Comparison of ENCODE assay signal across 10 mouse cellular contexts in the genomic region with DNA sequence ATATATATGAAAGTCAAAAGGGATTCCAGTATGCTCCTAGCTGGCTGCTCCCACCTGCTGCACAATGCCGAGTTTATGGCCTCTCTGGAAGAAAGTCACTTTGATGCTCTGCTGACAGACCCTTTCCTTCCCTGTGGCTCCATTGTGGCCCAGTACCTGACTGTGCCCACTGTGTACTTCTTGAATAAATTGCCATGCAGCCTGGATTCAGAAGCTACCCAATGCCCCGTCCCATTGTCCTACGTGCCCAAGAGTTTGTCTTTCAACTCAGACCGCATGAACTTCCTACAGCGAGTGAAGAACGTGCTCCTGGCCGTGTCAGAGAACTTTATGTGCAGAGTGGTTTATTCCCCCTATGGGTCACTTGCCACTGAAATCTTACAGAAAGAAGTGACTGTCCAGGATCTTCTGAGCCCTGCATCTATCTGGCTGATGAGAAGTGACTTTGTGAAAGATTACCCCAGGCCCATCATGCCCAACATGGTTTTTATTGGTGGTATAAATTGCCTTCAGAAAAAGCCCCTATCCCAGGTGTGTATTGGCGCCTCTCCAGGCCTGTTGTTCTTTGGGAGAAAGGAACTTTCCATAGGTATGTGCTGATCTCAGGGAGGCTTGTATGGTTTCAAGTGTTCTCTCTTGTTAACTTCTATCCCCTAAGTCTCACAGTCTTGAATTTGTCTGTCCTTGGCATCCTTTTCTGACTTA. TPM values are rescaled to one million over a fixed set of nuclear protein-coding genes. Genes with fewer than 3 reads are reported as not detected.
DNase-seq lines count a peak whose midpoint lies in the region; ATAC-seq lines count a peak whose summit lies in the region.
"Had no signal": no experiment of that assay in that cellular context is flagged by ENCODE, and none has a peak within 500 bp of the region (broad histone marks: within the 10 kb centered on the region; RNA-seq: fewer than 3 reads in every experiment).

No protein-coding gene starts in this region.

- no peak overlapping the region for H3K27ac ChIP-seq in forebrain, embryonic 10.5 days
- H3K27ac ChIP-seq in forebrain, embryonic 13.5 days: no peak overlapping the region
- no peak overlapping the region for H3K27ac ChIP-seq in limb, embryonic 12.5 days
- H3K27ac ChIP-seq: neural tube, embryonic 12.5 days had no signal

- DNase-seq in forebrain, embryonic 10.5 days (ENCODE audit: extremely low spot score, low spot score): peak; percentile 31
- peak; percentile 43 for DNase-seq in urinary bladder, postnatal 14 days (ENCODE audit: low spot score)
- DNase-seq in urinary bladder, postnatal 36 days (ENCODE audit: low spot score in 2 of 2): no peak
- peak; percentile 9 for DNase-seq in testis, postnatal 14 days (ENCODE audit: low spot score)
- no peak for DNase-seq in cerebellum, postnatal 25 days
- DNase-seq: kidney, postnatal 4 days had no signal

- WGBS in forebrain, embryonic 10.5 days: 63% methylated on average over 8 of the region's 8 CpGs
- WGBS in forebrain, embryonic 13.5 days: 60% methylated on average over 8 of the region's 8 CpGs
- 63% methylated on average over 8 of the region's 8 CpGs for whole genome bisulfite sequencing in limb, embryonic 12.5 days

- H3K9me3 ChIP-seq in forebrain, embryonic 10.5 days: peaks cover 54% of the 10 kb centered on the region
- peaks cover 59% of the 10 kb centered on the region for H3K9me3 ChIP-seq in forebrain, embryonic 13.5 days (replicated peaks)
- peaks cover 59% of the 10 kb centered on the region for H3K9me3 ChIP-seq in limb, embryonic 12.5 days

- H3K4me1 ChIP-seq in forebrain, embryonic 10.5 days: no peaks in the 10 kb centered on the region
- no peaks in the 10 kb centered on the region for H3K4me1 ChIP-seq in forebrain, embryonic 13.5 days
- no peaks in the 10 kb centered on the region for H3K4me1 ChIP-seq in limb, embryonic 12.5 days (replicated peaks)
- H3K4me1 ChIP-seq: neural tube, embryonic 12.5 days had no signal

- no peak overlapping the region for H3K9ac ChIP-seq in forebrain, embryonic 13.5 days
- no peak overlapping the region for H3K9ac ChIP-seq in limb, embryonic 12.5 days (replicated peaks)
- H3K9ac ChIP-seq: neural tube, embryonic 12.5 days had no signal

- ATAC-seq in forebrain, embryonic 13.5 days: no peak
- 0 out of 2 replicates have a peak, but pooled peaks have one; percentile 1 for ATAC-seq in limb, embryonic 12.5 days (ENCODE audit: insufficient number of reproducible peaks, insufficient read depth, low FRiP score, low TSS enrichment, low read depth)
- ATAC-seq in frontal cortex, adult (ENCODE audit: low TSS enrichment): no peak

- H3K4me3 ChIP-seq in forebrain, embryonic 10.5 days: no peak overlapping the region
- H3K4me3 ChIP-seq in forebrain, embryonic 13.5 days: no peak overlapping the region
- no peak overlapping the region for H3K4me3 ChIP-seq in limb, embryonic 12.5 days (replicated peaks)
- H3K4me3 ChIP-seq: neural tube, embryonic 12.5 days had no signal

- H3K4me2 ChIP-seq in forebrain, embryonic 13.5 days: no peak overlapping the region
- no peak overlapping the region for H3K4me2 ChIP-seq in limb, embryonic 12.5 days
- H3K4me2 ChIP-seq: neural tube, embryonic 12.5 days had no signal

- H3K36me3 ChIP-seq in forebrain, embryonic 10.5 days (replicated peaks): no peaks in the 10 kb centered on the region
- no peaks in the 10 kb centered on the region for H3K36me3 ChIP-seq in forebrain, embryonic 13.5 days (ENCODE audit: poor library complexity, severe bottlenecking)
- H3K36me3 ChIP-seq in limb, embryonic 12.5 days: no peaks in the 10 kb centered on the region
- H3K36me3 ChIP-seq: neural tube, embryonic 12.5 days had no signal

- H3K27me3 ChIP-seq in forebrain, embryonic 10.5 days (ENCODE audit: poor library complexity, severe bottlenecking): no peaks in the 10 kb centered on the region
- H3K27me3 ChIP-seq in forebrain, embryonic 13.5 days: no peaks in the 10 kb centered on the region
- no peaks in the 10 kb centered on the region for H3K27me3 ChIP-seq in limb, embryonic 12.5 days
- H3K27me3 ChIP-seq: neural tube, embryonic 12.5 days had no signal

RNA-seq across cellular contexts. Expression of gene Ugt1a1, which starts 0.7 kb away (rescaled TPM):
- 0.07 TPM in 1 of 2 replicates, not detected in the other for polyA plus RNA-seq in forebrain, embryonic 10.5 days (2016; fragmentation: Nextera tagmentation; extraction: Ambion mirVana)
- not detected in 2 replicates for polyA plus RNA-seq in forebrain, embryonic 13.5 days (2015; fragmentation: Nextera tagmentation; extraction: Ambion mirVana)
- not detected in 2 replicates for polyA plus RNA-seq in limb, embryonic 12.5 days (2016; fragmentation: Nextera tagmentation; extraction: Ambion mirVana)
- polyA plus RNA-seq: neural tube, embryonic 12.5 days had no signal

RNA-seq across cellular contexts. Expression of gene Dnajb3, which starts 6.9 kb away (rescaled TPM):
- 8.5 and 9.5 TPM in 2 replicates for polyA plus RNA-seq in forebrain, embryonic 10.5 days (2016; fragmentation: Nextera tagmentation; extraction: Ambion mirVana)
- 11.1 and 12.5 TPM in 2 replicates for polyA plus RNA-seq in forebrain, embryonic 13.5 days (2015; fragmentation: Nextera tagmentation; extraction: Ambion mirVana)
- 12.2 and 13.3 TPM in 2 replicates for polyA plus RNA-seq in limb, embryonic 12.5 days (2016; fragmentation: Nextera tagmentation; extraction: Ambion mirVana)

RNA-seq across cellular contexts. Expression of gene Ugt1a2, which starts 12.1 kb away (rescaled TPM):
- polyA plus RNA-seq in forebrain, embryonic 10.5 days (2016; fragmentation: Nextera tagmentation; extraction: Ambion mirVana): 0.07 TPM in 1 of 2 replicates, not detected in the other
- not detected in 2 replicates for polyA plus RNA-seq in forebrain, embryonic 13.5 days (2015; fragmentation: Nextera tagmentation; extraction: Ambion mirVana)
- not detected in 2 replicates for polyA plus RNA-seq in limb, embryonic 12.5 days (2016; fragmentation: Nextera tagmentation; extraction: Ambion mirVana)
- polyA plus RNA-seq: neural tube, embryonic 12.5 days had no signal

RNA-seq across cellular contexts. Expression of gene Mroh2a, which starts 14.3 kb away (rescaled TPM):
- 1.3 and 1.4 TPM in 2 replicates for polyA plus RNA-seq in forebrain, embryonic 10.5 days (2016; fragmentation: Nextera tagmentation; extraction: Ambion mirVana)
- 1.7 TPM in 2 replicates for polyA plus RNA-seq in forebrain, embryonic 13.5 days (2015; fragmentation: Nextera tagmentation; extraction: Ambion mirVana)
- 1.5 and 2.0 TPM in 2 replicates for polyA plus RNA-seq in limb, embryonic 12.5 days (2016; fragmentation: Nextera tagmentation; extraction: Ambion mirVana)

RNA-seq across cellular contexts. Expression of gene Ugt1a5, which starts 46.7 kb away (rescaled TPM):
- polyA plus RNA-seq in forebrain, embryonic 10.5 days (2016; fragmentation: Nextera tagmentation; extraction: Ambion mirVana): not detected in 2 replicates
- not detected in 2 replicates for polyA plus RNA-seq in forebrain, embryonic 13.5 days (2015; fragmentation: Nextera tagmentation; extraction: Ambion mirVana)
- not detected in 2 replicates for polyA plus RNA-seq in limb, embryonic 12.5 days (2016; fragmentation: Nextera tagmentation; extraction: Ambion mirVana)
- polyA plus RNA-seq: neural tube, embryonic 12.5 days had no signal

Comparison
In these comparisons a context has a peak if more than half of its experiments do, and no peak if none do; other contexts are left out.
1. DNase-seq: peak in forebrain, embryonic 10.5 days (single experiment), urinary bladder, postnatal 14 days (single experiment) and testis, postnatal 14 days (single experiment); none in urinary bladder, postnatal 36 days (0 of 2) and cerebellum, postnatal 25 days (0 of 2).